In genomic region chr1:21101221-21102006, GRCm38 (mm10) we compare ENCODE assay signal across 10 mouse cellular contexts. TPM values are rescaled to one million over a fixed set of nuclear protein-coding genes. Genes with fewer than 3 reads are reported as not detected.
A peak's percentile ranks its signal among the peaks of the same experiment; 100 is the strongest.
DNase-seq lines count a peak whose midpoint lies in the region; ATAC-seq and TF ChIP-seq lines count a peak whose summit lies in the region.
"Had no signal": no experiment of that assay in that cellular context is flagged by ENCODE, and none has a peak within 500 bp of the region (broad histone marks: within the 10 kb centered on the region; RNA-seq: fewer than 3 reads in every experiment).

No protein-coding gene starts in this region.

- no peaks in the 10 kb centered on the region for H3K9me3 ChIP-seq in G1E (replicated peaks)
- H3K9me3 ChIP-seq in limb, embryonic 12.5 days = no peaks in the 10 kb centered on the region
- no peaks in the 10 kb centered on the region for H3K9me3 ChIP-seq in neural tube, embryonic 11.5 days (ENCODE audit: control insufficient read depth, low read length)
- H3K9me3 ChIP-seq: neural tube, embryonic 13.5 days had no signal

- intact Hi-C loops in gastrocnemius, postnatal 36 days (cut with DNase I) = loop anchor here (2.0 to 5.0 kb wide), 2 partner anchors 99 to 163 kb away; no protein-coding TSS in a partner anchor

- H3K9ac ChIP-seq in limb, embryonic 12.5 days (replicated peaks) = no peak overlapping the region
- no peak overlapping the region for H3K9ac ChIP-seq in neural tube, embryonic 11.5 days (ENCODE audit: low read length)
- H3K9ac ChIP-seq: neural tube, embryonic 13.5 days had no signal

- WGBS in cerebellum, adult 2 months = 44% methylated on average over 15 of the region's 15 CpGs
- 9% methylated on average over 15 of the region's 15 CpGs for WGBS in kidney, adult 2 months
- WGBS in limb, embryonic 12.5 days = 43% methylated on average over 15 of the region's 15 CpGs
- WGBS in neural tube, embryonic 11.5 days = 53% methylated on average over 15 of the region's 15 CpGs

- peak; percentile 46; the same call in 1 of the 2 replicates for ATAC-seq in G1E (ENCODE audit: extremely low read depth, insufficient number of reproducible peaks, low FRiP score, poor library complexity, severe bottlenecking)
- no peak for ATAC-seq in limb, embryonic 12.5 days (ENCODE audit: insufficient number of reproducible peaks, insufficient read depth, low FRiP score, low TSS enrichment, low read depth)
- ATAC-seq in neural tube, embryonic 11.5 days (ENCODE audit: insufficient read depth, low FRiP score, low TSS enrichment) = no peak

- H3K4me1 ChIP-seq in G1E (ENCODE audit: insufficient read depth, low read depth, low read length) = peaks cover 6% of the 10 kb centered on the region; the same call in 1 of the 2 replicates
- no peaks in the 10 kb centered on the region for H3K4me1 ChIP-seq in cerebellum, adult 2 months (ENCODE audit: control insufficient read depth, insufficient read depth, low read length)
- 0 out of 2 replicates have a peak, but pooled peaks cover 3% of the 10 kb centered on the region for H3K4me1 ChIP-seq in kidney, adult 2 months (ENCODE audit: control insufficient read depth, insufficient read depth, low read length)
- H3K4me1 ChIP-seq in limb, embryonic 12.5 days (replicated peaks) = peaks cover 6% of the 10 kb centered on the region; the same call in 1 of the 2 replicates
- H3K4me1 ChIP-seq in neural tube, embryonic 11.5 days (ENCODE audit: control insufficient read depth, insufficient read depth, low read length) = no peaks in the 10 kb centered on the region

- H3K36me3 ChIP-seq in G1E (replicated peaks) = no peaks in the 10 kb centered on the region
- no peaks in the 10 kb centered on the region for H3K36me3 ChIP-seq in kidney, adult 2 months (ENCODE audit: control insufficient read depth, insufficient read depth, low read length)
- H3K36me3 ChIP-seq in limb, embryonic 12.5 days = no peaks in the 10 kb centered on the region
- H3K36me3 ChIP-seq in neural tube, embryonic 11.5 days (ENCODE audit: control insufficient read depth, insufficient read depth, low read length) = no peaks in the 10 kb centered on the region
- H3K36me3 ChIP-seq: neural tube, embryonic 13.5 days had no signal

- H3K4me2 ChIP-seq in limb, embryonic 12.5 days = 0 out of 2 replicates have a peak overlapping the region, but pooled peaks have one; percentile 6
- no peak overlapping the region for H3K4me2 ChIP-seq in neural tube, embryonic 11.5 days (ENCODE audit: low read depth)
- H3K4me2 ChIP-seq: neural tube, embryonic 13.5 days had no signal

- no peak overlapping the region for H3K4me3 ChIP-seq in G1E (ENCODE audit: low read depth, low read length)
- H3K4me3 ChIP-seq in cerebellum, adult 2 months (replicated peaks; ENCODE audit: insufficient read depth, low read depth, low read length) = no peak overlapping the region
- no peak overlapping the region for H3K4me3 ChIP-seq in kidney, adult 2 months (ENCODE audit: insufficient read depth, low read depth, low read length)
- H3K4me3 ChIP-seq in limb, embryonic 12.5 days (replicated peaks) = no peak overlapping the region
- no peak overlapping the region for H3K4me3 ChIP-seq in neural tube, embryonic 11.5 days (ENCODE audit: low read depth, low read length)
- H3K4me3 ChIP-seq: erythroblast, embryonic 14.5 days; neural tube, embryonic 13.5 days had no signal

- TF ChIP-seq CTCF in G1E (IDR thresholded peaks at IDR 0.05; ENCODE audit: low read depth, low read length) = peak; percentile 71
- TF ChIP-seq CTCF in cerebellum, adult 2 months (IDR thresholded peaks at IDR 0.05; ENCODE audit: borderline replicate concordance, insufficient read depth, low read depth, low read length) = peak; percentile 56
- TF ChIP-seq CTCF in kidney, adult 2 months (conservative IDR thresholded peaks at IDR 0.05; ENCODE audit: insufficient read depth, insufficient read length, low read depth, low read length) = peak; percentile 92

- DNase-seq in 416B (ENCODE audit: low read depth) (peak; percentile 71), G1E (ENCODE audit: low spot score) (peak; percentile 66)
- DNase-seq in cerebellum, adult 2 months = peak; percentile 49 to 55
- DNase-seq in gastrocnemius, postnatal 36 days = peak; percentile 52 to 66
- peak; percentile 80 for DNase-seq in kidney, adult 2 months
- DNase-seq in neural tube, embryonic 11.5 days (ENCODE audit: low spot score) = peak; percentile 49
- DNase-seq in urinary bladder, postnatal 14 days (ENCODE audit: low spot score) = peak; percentile 71

- H3K27me3 ChIP-seq in G1E (ENCODE audit: insufficient read depth, low read length) = peaks cover 13% of the 10 kb centered on the region
- no peaks in the 10 kb centered on the region for H3K27me3 ChIP-seq in cerebellum, adult 2 months (ENCODE audit: control insufficient read depth, insufficient read depth, low read length)
- H3K27me3 ChIP-seq in kidney, adult 2 months (replicated peaks; ENCODE audit: control insufficient read depth, insufficient read depth, low read length) = no peaks in the 10 kb centered on the region
- H3K27me3 ChIP-seq in limb, embryonic 12.5 days = no peaks in the 10 kb centered on the region
- no peaks in the 10 kb centered on the region for H3K27me3 ChIP-seq in neural tube, embryonic 11.5 days (ENCODE audit: control insufficient read depth, insufficient read depth, low read length)
- H3K27me3 ChIP-seq: neural tube, embryonic 13.5 days had no signal

- no peak for TF ChIP-seq POLR2A in cerebellum, adult 2 months (IDR thresholded peaks at IDR 0.05; ENCODE audit: borderline replicate concordance, insufficient read depth, low read length)
- no peak for TF ChIP-seq POLR2A in kidney, adult 2 months (IDR thresholded peaks at IDR 0.05; ENCODE audit: low read depth, low read length)

- no peak overlapping the region for H3K27ac ChIP-seq in cerebellum, adult 2 months (ENCODE audit: insufficient read depth, low read length)
- H3K27ac ChIP-seq in kidney, adult 2 months (ENCODE audit: insufficient read depth, low read depth, low read length) = no peak overlapping the region
- no peak overlapping the region for H3K27ac ChIP-seq in limb, embryonic 12.5 days
- no peak overlapping the region for H3K27ac ChIP-seq in neural tube, embryonic 11.5 days (ENCODE audit: low read depth, low read length)
- H3K27ac ChIP-seq: neural tube, embryonic 13.5 days had no signal

RNA-seq across cellular contexts. Expression of gene Tram2, which starts 22.4 kb away (rescaled TPM):
- total RNA-seq in G1E (2014; fragmentation: Nextera tagmentation) = 2.1 and 3.2 TPM in 2 replicates
- total RNA-seq in G1E (2017) = 0.76 and 0.87 TPM in 2 replicates
- 0.33 and 0.51 TPM in 2 replicates for polyA plus RNA-seq in G1E (2012)
- polyA plus RNA-seq in cerebellum, adult 2 months (2012; rRNA removed) = 0.93 and 1.0 TPM in 2 replicates
- total RNA-seq in gastrocnemius, postnatal 36 days (2021) = 1 to 10 TPM; 2.7 to 3.9 TPM
- polyA plus RNA-seq in kidney, adult 2 months (2012; rRNA removed) = 4.2 and 4.9 TPM in 2 replicates
- 6.5 and 7.3 TPM in 2 replicates for polyA plus RNA-seq in limb, embryonic 12.5 days (2016; fragmentation: Nextera tagmentation; extraction: Ambion mirVana)
- 6.9 and 7.9 TPM in 2 replicates for polyA plus RNA-seq in neural tube, embryonic 11.5 days (2014; fragmentation: Nextera tagmentation; extraction: Ambion mirVana)
- polyA plus RNA-seq: erythroblast, embryonic 14.5 days had no signal
